Mouse (Mus musculus) neural tube, embryonic 15.5 days (tissue): ENCODE measurements around the gene Parm1. TPM values are rescaled to one million over a fixed set of nuclear protein-coding genes. Genes with fewer than 3 reads are reported as not detected.

Experiments used
- ATAC-seq: fragments of 200-750 bp; cut with Nextera tagmentation; 2 replicates; pipeline ENCODE4 v1.8.0; 2017; ENCODE audit warnings: mild to moderate bottlenecking, moderate TSS enrichment, moderate library complexity; ENCODE audit not compliant: low FRiP score
- H3K27ac ChIP-seq: fragments of 300-500 bp; sonication (generic); replicated peaks from 2 replicates; pipeline ENCODE4 v1.5.1; 2015; ENCODE audit warnings: mild to moderate bottlenecking, inconsistent platforms
- H3K27me3 ChIP-seq: fragments of 300-500 bp; sonication (generic); replicated peaks from 2 replicates; pipeline ENCODE4 v1.6.1; 2015; ENCODE audit warnings: inconsistent platforms
- H3K36me3 ChIP-seq: fragments of 300-500 bp; sonication (generic); 2 replicates; pipeline ENCODE4 v1.6.1; 2015; ENCODE audit warnings: inconsistent platforms
- H3K4me1 ChIP-seq: fragments of 300-500 bp; sonication (generic); 2 replicates; pipeline ENCODE4 v1.6.1; 2015; ENCODE audit warnings: inconsistent platforms
- H3K4me2 ChIP-seq: fragments of 300-500 bp; sonication (generic); 2 replicates; pipeline ENCODE4 v1.6.1; 2015; ENCODE audit warnings: inconsistent platforms, mild to moderate bottlenecking, moderate library complexity
- H3K4me3 ChIP-seq: fragments of 300-500 bp; sonication (generic); replicated peaks from 2 replicates; pipeline ENCODE4 v1.5.1; 2015; ENCODE audit warnings: mild to moderate bottlenecking, inconsistent platforms
- H3K9ac ChIP-seq: fragments of 300-500 bp; sonication (generic); replicated peaks from 2 replicates; pipeline ENCODE4 v1.6.1; 2015; ENCODE audit warnings: mild to moderate bottlenecking, inconsistent platforms
- H3K9me3 ChIP-seq: fragments of 300-500 bp; sonication (generic); replicated peaks from 2 replicates; pipeline ENCODE4 v1.6.1; 2016; ENCODE audit warnings: inconsistent platforms
- WGBS: fragments of 180-500 bp; shearing (Covaris S2); methylation state at CpG from one replicate; pipeline ENCODE4 v1.1.7; 2015; ENCODE audit warnings: mixed read lengths; 5-methylcytosine and 5-hydroxymethylcytosine counted together
- polyA plus RNA-seq: library from polyadenylated mRNA; unstranded; fragments of >200 nt; fragmentation: Nextera tagmentation; extraction: Ambion mirVana; gene quantifications from 2 replicates; pipeline ENCODE4 v1.2.1, GENCODE M21; 2015

The Parm1 gene
- polyA plus RNA-seq, 1 experiment from 2014 or later: 8.3 TPM

DNA sequence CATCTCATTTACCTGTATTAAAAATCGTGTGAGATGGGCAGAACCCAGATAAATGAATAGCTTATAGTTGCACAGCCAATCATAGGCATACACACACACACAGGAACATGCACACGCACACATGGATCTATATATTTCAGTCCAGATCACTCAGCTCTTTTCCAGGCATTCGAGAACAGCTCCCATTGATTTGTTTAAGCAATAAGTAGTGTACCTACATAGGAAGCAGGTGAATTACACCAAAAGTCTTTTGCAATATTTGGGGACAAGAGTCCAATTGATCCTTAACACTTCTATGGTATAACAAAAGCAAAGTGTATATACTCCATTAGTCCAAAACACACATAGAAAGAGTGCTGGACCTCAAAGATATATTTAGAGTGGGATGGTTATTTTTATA, 94.2 kb downstream of the Parm1 start:
- no peak for ATAC-seq
- H3K9ac ChIP-seq: no peak overlapping the region
- WGBS: 93% methylated on average over 3 of the region's 3 CpGs
- H3K4me2 ChIP-seq: no peak overlapping the region
- H3K9me3 ChIP-seq: no peaks in the 10 kb centered on the region
- H3K27ac ChIP-seq: no peak overlapping the region
- no peak overlapping the region for H3K4me3 ChIP-seq
- H3K4me1 ChIP-seq: no peaks in the 10 kb centered on the region
- H3K27me3 ChIP-seq: no peaks in the 10 kb centered on the region
- H3K36me3 ChIP-seq: no peaks in the 10 kb centered on the region

DNA sequence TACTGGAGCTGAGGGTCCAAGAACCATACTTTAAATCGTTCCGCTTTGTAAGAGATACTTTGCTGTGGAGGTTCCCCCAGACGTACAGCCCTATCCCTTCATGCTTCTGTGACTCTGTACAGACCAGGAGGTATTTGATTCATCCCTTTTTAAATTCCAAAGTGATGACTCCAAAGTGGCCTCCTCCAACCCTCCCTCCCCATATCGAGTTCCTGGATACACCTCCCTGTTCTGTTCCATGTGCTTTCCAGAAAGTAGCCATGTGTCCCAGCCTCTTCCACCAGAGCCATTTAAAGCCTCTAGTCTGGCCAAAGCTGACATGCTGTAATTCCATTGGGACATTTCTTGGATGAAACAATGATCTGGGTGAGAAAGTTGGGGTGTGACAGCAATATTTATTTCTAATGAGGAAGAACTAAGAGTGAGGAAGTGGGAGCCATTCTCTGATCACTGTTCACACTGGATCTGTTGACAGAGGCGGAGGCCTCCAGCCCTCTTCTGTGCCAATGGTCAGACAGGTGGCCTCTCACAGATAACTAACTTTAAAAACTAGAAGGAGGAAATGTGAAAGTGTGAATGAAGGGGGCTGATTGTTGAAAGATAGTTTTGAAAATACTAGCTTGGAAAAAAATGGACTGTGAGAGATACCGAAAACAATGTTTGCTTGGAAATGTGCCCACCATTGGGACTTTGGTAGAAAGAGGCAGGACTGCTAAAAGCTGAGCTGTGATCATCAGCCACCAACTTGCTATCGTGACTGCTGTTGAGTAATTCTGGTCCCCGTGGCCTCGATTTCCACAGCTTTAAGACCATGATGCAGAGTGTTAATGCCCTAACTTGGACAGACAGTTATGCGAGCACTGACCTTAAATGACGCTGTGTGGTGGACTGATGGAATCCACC, 100.2 kb downstream of the Parm1 start:
- no peak overlapping the region for H3K9ac ChIP-seq
- H3K9me3 ChIP-seq: no peaks in the 10 kb centered on the region
- WGBS: 90% methylated on average over 11 of the region's 11 CpGs
- no peaks in the 10 kb centered on the region for H3K27me3 ChIP-seq
- no peak overlapping the region for H3K27ac ChIP-seq
- no peaks in the 10 kb centered on the region for H3K36me3 ChIP-seq
- no peak for ATAC-seq
- no peak overlapping the region for H3K4me3 ChIP-seq
- no peak overlapping the region for H3K4me2 ChIP-seq
- no peaks in the 10 kb centered on the region for H3K4me1 ChIP-seq

DNA sequence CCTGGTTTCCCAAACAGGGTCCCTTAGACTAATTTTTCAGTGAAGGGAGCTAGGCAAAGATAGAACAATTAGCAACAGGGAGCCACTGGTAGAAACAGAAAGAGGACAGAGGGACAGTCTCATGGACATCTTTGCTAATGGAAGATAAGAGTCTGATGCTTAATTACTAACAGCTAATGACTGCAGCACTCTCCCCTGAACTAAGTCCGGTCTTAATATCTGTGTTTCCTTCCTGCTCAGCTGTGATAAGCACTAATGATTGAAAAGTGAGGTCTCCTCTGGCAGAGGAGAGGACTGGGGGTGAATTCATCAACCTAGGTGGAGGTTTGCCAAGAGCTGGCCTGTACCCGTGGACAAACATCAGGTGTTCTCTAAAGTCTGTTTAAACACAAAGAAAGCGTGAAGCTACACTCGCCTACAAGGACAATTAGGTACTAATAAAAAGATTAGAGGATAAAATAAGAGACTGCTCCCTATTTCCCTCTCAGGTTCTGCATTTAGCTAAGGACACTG, 101.3 kb downstream of the Parm1 start:
- no peak overlapping the region for H3K9ac ChIP-seq
- WGBS: 78% methylated on average over 4 of the region's 4 CpGs

DNA sequence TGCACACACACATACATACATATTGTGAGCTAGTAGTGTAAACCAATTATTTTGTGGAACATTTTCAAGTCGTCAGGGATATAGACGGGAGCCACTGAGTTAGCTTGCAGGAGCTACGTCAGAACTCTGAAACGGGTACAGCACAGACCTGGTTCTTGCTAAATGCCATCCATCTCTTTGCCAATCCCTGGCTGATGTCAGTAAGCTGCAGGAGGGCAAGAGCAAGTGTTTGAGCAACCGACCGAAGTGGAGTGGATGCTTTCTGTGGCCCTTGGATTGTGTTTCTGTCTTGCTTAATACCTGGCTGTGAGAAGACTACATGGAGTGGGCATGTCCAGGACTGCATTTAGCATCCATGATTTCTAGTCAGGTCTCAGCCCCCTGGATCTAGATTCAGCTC, 103.8 kb downstream of the Parm1 start:
- 93% methylated on average over 6 of the region's 6 CpGs for WGBS
- no peaks in the 10 kb centered on the region for H3K4me1 ChIP-seq
- H3K4me2 ChIP-seq: no peak overlapping the region
- ATAC-seq: no peak
- no peaks in the 10 kb centered on the region for H3K36me3 ChIP-seq
- H3K27me3 ChIP-seq: no peaks in the 10 kb centered on the region
- no peak overlapping the region for H3K27ac ChIP-seq
- H3K9ac ChIP-seq: no peak overlapping the region
- no peaks in the 10 kb centered on the region for H3K9me3 ChIP-seq
- no peak overlapping the region for H3K4me3 ChIP-seq

More for the DNA sequence above, 101.3 kb downstream of the Parm1 start:
- Histone ChIP-seq H3K4me3 (no peak overlapping the region), H3K27me3 (no peaks in the 10 kb centered on the region), H3K36me3 (no peaks in the 10 kb centered on the region), H3K9me3 (no peaks in the 10 kb centered on the region), H3K4me1 (no peaks in the 10 kb centered on the region), H3K4me2 (no peak overlapping the region), H3K27ac (no peak overlapping the region)
- ATAC-seq: no peak

DNA sequence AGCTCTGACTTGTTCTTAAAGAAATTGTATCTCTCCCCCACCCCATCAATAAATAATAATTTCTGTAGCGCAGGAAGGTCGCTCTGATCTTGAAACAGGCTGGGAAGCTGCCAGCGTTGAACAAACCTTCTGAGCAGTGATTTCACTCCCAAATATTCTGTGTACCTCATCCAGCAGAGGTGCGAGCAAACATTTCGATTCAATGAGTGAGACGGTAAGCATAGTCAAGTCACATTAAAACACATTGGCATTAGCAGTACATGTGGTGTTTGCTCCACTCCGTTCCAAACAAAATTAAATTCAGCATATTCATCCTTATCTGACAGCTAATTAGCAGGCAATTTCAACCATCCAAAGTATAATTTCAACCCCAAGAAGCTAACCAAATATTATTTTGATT, 109.4 kb downstream of the Parm1 start:
- no peaks in the 10 kb centered on the region for H3K9me3 ChIP-seq
- H3K27ac ChIP-seq: no peak overlapping the region

DNA sequence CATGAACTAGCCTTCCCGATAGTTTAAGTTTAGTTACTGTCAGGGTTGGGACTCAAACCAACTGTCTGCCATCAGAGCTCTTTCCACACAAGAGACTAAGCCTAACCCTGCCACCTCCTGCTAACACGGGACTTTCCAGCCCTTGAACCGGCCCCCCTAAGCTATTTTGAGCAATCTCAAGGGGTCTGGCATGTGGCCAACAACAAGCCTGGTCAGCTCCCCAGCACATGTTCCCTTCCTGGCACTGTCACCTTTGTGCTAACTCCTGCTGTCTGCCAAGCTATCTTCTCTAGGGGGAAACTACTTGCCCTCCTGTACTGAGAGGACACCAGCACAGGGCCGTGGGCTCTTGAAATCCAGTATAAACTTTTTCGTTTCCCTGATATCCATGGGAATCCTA, 112.1 kb downstream of the Parm1 start:
- no peaks in the 10 kb centered on the region for H3K4me1 ChIP-seq
- 64% methylated on average over 5 of the region's 5 CpGs for WGBS
- no peaks in the 10 kb centered on the region for H3K9me3 ChIP-seq

More for the DNA sequence above, 109.4 kb downstream of the Parm1 start:
- Histone ChIP-seq H3K9ac (no peak overlapping the region), H3K4me2 (no peak overlapping the region), H3K4me3 (no peak overlapping the region), H3K36me3 (no peaks in the 10 kb centered on the region), H3K27me3 (no peaks in the 10 kb centered on the region), H3K4me1 (no peaks in the 10 kb centered on the region)
- no peak for ATAC-seq
- 92% methylated on average over 7 of the region's 7 CpGs for WGBS

DNA sequence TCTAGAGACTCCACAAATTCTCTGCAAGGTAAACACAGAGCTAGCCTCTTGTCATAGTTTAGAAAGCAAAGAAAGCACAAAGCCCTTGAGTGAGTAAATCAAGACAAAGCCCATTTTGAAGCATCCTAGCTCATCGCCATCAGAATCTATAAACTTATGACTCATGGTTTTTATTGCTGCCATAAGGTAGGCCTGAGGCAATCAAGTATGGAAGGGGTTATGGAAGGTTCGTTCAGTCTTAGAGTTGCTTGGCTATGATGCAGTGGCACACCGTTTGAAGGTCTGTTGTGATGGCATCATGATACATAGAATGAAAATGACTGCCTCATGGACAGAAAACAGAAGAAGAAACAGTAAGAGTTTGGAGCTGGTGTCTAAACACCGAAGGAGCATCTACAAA, 133.9 kb downstream of the Parm1 start:
- H3K4me3 ChIP-seq: no peak overlapping the region
- WGBS: 84% methylated on average over 4 of the region's 4 CpGs
- no peak for ATAC-seq

More for the DNA sequence above, 112.1 kb downstream of the Parm1 start:
- Histone ChIP-seq H3K36me3 (no peaks in the 10 kb centered on the region), H3K27me3 (no peaks in the 10 kb centered on the region), H3K27ac (no peak overlapping the region), H3K4me2 (no peak overlapping the region), H3K9ac (no peak overlapping the region), H3K4me3 (no peak overlapping the region)
- no peak for ATAC-seq

DNA sequence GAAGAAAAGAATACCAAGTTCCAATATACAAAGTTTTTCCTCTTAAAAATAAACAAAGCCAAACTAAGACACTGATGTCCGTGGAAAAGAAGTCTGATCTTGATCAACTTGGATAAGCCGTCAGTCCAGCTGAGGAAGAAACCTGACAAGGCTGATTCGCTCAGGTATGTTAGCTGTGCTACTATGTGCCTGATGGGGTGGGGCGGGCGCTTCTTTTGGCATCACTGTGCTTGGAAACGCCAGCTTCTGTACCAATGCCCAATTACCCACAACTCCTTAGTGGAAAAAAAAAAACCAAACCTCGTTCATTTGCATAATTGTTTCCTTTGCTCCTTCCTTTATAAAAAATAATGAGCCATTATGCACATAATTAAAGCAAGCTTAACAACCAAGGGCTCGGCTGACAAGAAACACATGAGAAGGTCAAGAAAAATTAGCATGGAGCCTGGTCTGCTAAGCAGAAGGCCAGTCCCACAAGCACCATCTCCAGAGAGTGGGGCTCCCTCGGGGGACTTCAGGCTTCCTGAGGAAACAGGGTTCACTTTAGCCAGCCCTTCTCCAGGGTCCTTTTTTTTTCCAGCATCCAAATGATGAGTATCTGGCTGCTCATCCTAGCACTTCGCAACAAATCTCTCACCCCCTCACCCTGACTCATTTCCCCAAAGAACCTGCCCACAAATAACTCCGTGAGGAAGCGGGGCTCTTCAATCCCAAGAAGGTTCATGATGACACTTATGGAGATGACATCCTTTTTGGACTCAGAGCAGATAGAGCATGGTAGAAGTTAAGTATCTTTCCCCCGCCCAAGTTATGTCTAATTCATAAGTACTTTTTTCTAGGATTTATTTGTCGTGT, 135.9 kb downstream of the Parm1 start:
- Histone ChIP-seq H3K9me3 (no peaks in the 10 kb centered on the region), H3K9ac (no peak overlapping the region), H3K27ac (no peak overlapping the region), H3K27me3 (no peaks in the 10 kb centered on the region), H3K4me2 (no peak overlapping the region), H3K4me3 (no peak overlapping the region), H3K4me1 (no peaks in the 10 kb centered on the region), H3K36me3 (no peaks in the 10 kb centered on the region)
- WGBS: 74% methylated on average over 14 of the region's 14 CpGs
- ATAC-seq: no peak

More for the DNA sequence above, 133.9 kb downstream of the Parm1 start:
- H3K27ac ChIP-seq: no peak overlapping the region
- no peaks in the 10 kb centered on the region for H3K36me3 ChIP-seq
- H3K4me1 ChIP-seq: no peaks in the 10 kb centered on the region
- no peak overlapping the region for H3K9ac ChIP-seq
- no peak overlapping the region for H3K4me2 ChIP-seq
- H3K9me3 ChIP-seq: no peaks in the 10 kb centered on the region
- H3K27me3 ChIP-seq: no peaks in the 10 kb centered on the region

DNA sequence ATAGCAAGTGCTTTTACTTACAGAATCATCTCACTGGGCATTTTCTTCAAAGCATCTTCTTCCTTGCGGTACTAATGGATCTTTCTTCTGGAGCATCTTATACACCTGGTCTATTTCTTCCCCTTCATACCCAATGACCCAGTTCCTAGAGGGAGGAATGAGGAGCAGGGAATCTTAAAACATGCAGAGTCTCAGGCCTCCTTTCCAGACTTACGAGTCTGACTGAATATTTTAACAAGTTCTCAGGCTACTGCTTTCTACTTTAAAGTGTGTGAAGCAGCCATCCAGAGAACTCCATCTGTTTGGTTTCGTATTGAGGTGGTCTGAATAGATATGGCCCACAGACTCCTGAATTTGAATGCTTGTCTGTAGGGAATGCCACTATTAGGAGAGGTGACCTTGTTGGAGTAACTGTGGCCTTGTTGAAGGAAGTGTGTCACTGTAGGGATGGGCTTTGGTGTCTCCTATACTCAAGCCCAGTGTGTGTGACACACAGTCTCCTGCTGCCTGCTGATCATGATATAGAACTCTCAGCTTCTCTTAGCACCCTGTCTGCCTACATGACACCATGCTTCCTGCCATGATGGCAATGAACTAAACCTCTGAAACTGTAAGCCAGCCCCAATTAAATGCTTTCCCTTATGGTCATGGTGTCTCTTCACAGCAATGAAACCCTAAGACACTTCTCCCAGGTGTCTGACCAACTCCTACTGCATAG, 137.1 kb downstream of the Parm1 start:
- Histone ChIP-seq H3K27ac (no peak overlapping the region), H3K4me3 (no peak overlapping the region), H3K9ac (no peak overlapping the region), H3K4me1 (no peaks in the 10 kb centered on the region), H3K27me3 (no peaks in the 10 kb centered on the region), H3K9me3 (no peaks in the 10 kb centered on the region), H3K4me2 (no peak overlapping the region), H3K36me3 (no peaks in the 10 kb centered on the region)
- ATAC-seq: no peak
- 91% methylated on average over 3 of the region's 3 CpGs for WGBS

DNA sequence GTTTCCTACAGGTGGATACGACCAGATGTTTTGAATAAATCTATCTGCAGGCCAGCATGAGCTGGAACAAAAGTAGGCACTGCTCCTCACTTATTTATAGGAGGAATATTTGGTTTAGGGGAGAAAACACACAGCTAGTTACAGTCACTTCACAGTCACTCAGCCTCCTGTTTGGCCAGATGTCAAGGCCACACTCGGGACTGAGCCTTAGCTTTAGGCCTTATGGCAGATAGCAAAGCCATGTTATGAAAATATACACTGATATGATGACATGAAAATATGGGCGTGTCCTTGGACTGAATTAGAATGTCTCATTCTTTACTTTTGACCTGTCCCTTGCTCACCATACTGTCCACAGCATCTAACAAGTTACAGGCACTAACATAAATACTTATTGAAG, 137.8 kb downstream of the Parm1 start:
- 76% methylated on average over 3 of the region's 3 CpGs for WGBS
- Histone ChIP-seq H3K9me3 (no peaks in the 10 kb centered on the region), H3K9ac (no peak overlapping the region), H3K27me3 (no peaks in the 10 kb centered on the region), H3K4me1 (no peaks in the 10 kb centered on the region), H3K4me2 (no peak overlapping the region), H3K27ac (no peak overlapping the region), H3K4me3 (no peak overlapping the region), H3K36me3 (no peaks in the 10 kb centered on the region)
- ATAC-seq: no peak

DNA sequence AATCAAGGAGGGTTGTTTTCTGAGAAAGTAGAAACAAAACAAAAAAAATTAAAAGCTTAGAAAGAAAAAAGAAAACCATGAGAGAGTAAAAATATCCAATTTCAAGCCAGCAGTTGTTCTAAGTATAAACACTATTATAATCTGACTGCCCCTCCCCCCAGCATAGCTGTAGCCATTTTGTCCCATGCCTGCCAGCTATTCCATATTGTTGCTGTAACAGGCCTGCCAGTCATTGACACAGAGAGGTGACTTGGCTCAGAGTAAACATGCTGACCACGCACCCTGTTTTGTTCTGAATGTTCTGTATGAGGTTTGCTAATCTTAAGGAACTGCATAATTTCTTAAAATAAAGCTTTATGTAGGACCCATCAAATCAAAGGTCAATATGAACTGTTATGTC, 145.3 kb downstream of the Parm1 start:
- H3K4me3 ChIP-seq: no peak overlapping the region
- WGBS: 93% methylated on average over 1 of the region's 1 CpGs
- no peaks in the 10 kb centered on the region for H3K9me3 ChIP-seq
- no peaks in the 10 kb centered on the region for H3K36me3 ChIP-seq
- ATAC-seq: no peak
- H3K27me3 ChIP-seq: no peaks in the 10 kb centered on the region
- no peak overlapping the region for H3K4me2 ChIP-seq
- H3K9ac ChIP-seq: no peak overlapping the region
- no peaks in the 10 kb centered on the region for H3K4me1 ChIP-seq
- H3K27ac ChIP-seq: no peak overlapping the region
